Mouse (Mus musculus) regulatory T cell (primary cell): ENCODE results near the gene Tax1bp1.
"Not testable (repeated sequence)": the region's sequence is repeated elsewhere in the genome, so short reads cannot be mapped to it uniquely, and the experiment has no call there.

Source experiments
- in situ Hi-C: fragments of 300-600 bp; cut with MboI, MseI; formaldehyde crosslinking; loops from one replicate; pipeline ENCODE4 v1.15.1; 2025; ENCODE audit warnings: high pct_unique_total_duplicates

Gene Tax1bp1

DNA sequence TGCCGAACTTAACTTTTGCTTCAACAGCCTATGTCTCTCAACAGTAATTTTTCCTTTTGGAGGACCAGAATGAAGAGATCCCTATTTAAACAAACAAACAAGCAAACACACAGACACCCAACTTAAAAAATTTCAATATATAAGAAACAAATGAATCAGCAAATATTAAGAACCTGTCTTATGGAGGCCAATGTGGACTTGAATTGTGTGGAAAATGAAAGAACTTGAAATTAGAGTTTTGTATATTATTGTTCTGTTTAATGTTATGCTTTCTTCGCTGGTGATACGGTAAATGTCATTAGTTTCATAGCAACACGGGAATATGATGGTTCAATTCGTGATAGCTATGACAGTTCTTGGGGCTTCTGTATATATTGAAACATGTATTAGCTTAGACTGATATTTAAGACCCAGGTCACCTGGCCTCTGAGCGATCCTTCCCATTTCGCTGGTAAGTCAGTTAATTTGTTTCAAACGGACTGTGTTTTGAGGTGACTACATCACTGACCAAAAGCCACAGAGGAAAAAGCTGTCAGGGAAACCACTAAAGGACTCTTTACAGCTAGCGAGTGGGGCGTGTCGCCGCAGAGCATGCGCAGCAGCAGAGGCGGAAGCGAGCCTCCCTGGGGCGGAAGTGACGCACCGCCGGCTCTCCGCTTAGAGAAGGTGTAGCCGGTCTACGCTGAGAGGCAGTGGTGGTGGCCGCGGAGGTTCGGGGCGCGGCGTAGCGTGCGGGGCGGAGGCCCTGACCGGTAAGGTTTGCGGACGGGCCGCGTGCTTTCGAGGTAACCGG lies at the start of gene Tax1bp1:
TSS of gene Tax1bp1 (plus strand) at position 626 of the 793 bp plus-strand sequence.
- in situ Hi-C loops = loop anchor here (5.0 kb wide), 1 partner anchor 71 kb away; the partner anchor contains the start of gene Hibadh

DNA sequence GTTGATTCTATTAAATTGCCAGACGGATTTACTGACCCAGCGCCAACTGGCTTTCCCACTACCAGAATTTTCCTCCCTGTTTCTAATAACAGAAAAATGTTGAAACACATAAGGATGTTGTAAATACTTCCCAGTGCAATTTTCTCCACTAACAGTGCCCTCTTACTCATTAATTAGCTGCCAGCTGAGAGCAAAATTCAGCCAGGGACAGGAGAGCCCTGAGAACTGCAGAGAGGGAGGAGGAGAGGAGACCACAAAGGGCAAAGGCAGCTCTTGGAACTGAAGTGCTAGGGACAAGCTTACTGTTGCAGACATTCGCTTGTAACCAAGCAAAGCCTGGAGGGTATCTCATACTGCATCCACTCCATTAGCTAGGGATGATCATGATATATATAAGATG lies 45.9 kb upstream of the Tax1bp1 start:
- in situ Hi-C loops = no loop called here

DNA sequence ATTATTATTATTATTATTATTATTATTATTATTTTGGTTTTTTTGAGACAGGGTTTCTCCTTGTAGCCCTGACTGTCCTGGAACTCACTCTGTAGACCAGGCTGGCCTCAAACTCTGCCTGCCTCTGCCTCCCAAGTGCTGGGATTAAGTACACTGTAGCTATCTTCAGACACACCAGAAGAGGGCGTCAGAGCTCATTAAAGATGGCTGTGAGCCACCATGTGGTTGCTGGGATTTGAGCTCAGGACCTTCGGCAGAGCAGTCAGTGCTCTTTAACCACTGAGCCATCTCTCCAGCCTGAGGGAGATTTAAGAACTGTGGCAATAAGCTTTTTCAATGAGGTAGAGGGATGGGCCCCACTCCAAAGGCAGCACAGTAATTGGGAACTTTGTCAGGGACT lies 43.7 kb upstream of the Tax1bp1 start:
- in situ Hi-C loops = not testable (repeated sequence)

DNA sequence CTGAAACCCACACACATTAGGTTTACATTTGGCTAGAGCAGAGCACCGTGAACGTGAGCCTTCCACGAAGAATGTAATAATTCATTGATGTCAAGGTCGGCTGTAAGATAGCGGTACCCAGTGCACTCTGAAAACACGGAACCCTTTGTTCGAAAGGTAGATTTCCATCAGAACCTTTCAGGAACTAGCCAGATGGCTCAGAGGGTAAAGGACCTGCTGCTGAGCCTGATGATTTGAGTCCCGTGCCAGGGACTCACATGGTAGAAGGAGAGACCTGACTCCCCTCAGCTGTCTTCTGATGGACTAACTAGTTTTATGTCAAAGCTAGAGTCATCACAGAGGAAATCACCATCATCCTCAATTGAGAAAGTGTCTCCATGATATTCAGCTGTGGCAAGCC lies 41.7 kb upstream of the Tax1bp1 start:
- in situ Hi-C loops = no loop called here

DNA sequence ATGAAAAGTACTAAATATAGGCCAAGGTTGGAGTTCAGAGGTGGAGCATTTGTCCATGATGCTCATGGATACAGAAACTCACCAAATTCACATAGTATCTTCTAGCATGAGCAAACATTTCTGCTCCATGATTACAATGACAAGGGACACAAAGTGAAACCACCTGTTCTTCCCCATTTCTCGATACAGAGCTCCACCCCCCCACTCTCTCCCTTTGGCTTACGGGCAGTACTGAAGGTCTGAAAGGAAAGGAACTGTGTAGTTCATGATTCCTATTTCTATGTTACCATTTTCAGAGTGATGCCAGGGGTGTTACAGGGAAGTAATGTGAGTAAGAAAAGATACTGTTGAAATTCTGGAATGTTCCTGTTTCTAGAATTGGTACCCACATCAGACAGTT lies 41.0 kb upstream of the Tax1bp1 start:
- in situ Hi-C loops = no loop called here

DNA sequence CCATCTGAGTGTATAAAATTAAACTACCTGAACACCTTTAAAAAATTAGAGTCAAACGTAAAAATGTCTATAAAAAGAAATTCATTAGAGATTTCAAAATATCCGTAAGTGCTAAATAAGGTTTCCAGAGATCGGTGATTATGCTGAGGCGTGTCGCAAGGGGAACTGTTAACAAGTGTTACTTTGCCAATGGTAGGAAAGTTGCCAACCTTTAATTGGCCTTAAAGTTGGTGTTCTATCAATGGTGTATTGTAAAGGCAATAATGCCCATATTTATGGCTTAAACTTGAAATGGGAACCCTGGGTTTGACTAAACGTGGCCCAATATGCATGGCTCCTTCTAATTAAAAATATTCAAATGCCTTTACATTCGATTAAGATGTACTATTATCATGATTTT lies 39.8 kb upstream of the Tax1bp1 start:
- in situ Hi-C loops = no loop called here

DNA sequence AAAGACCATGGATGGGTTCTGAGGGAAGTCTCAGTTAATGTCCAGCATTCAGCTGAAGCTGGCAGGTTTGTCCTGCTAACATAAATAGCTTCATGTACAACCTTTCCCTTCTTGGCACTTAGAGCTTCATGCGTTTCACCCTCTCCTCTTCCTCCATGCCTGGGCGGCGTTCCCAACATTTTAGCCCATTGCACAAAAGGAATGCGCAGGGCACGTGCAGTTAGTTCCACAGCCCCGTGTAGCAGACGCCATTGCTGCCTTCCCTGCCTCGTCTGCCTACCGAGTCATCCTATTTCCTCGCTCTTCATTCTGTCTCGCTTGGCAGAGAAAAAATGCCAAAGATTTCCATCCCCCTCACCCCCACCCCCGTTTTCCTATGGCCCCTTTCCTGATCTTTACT lies 39.0 kb upstream of the Tax1bp1 start:
- in situ Hi-C loops = no loop called here

DNA sequence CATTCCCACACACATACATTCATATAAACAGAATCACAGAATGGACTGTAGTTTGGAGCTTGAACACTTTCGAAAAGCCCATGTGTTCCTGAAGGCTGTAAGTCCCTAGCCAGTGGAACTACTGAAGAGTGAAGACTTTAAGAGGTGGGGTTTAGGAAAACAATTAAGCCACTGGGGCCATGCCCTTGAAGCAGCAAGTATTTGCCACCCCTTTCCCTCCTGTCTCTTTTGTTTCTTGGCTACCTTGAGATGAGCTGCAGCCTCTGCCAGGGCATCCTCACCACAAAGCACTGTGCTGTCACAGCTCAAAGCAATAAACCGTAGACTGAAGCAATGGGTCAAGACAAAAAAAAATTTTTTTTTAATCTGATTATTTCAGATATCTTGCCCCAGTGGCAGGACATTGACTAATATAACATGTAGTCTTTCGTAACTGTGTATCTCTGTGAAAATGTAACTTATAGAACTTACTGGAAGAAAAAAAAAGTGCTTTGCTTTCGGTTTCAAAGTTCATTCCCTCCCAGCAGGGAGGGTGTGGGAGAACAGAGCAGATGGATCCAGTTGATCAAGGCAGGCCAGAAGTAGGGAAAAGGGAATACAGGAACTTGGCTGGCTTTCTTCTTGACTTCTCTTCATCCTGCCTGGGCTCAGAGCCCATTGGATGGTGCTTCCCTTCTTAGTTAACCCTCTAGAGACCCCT lies 38.2 kb upstream of the Tax1bp1 start:
- in situ Hi-C loops = no loop called here

DNA sequence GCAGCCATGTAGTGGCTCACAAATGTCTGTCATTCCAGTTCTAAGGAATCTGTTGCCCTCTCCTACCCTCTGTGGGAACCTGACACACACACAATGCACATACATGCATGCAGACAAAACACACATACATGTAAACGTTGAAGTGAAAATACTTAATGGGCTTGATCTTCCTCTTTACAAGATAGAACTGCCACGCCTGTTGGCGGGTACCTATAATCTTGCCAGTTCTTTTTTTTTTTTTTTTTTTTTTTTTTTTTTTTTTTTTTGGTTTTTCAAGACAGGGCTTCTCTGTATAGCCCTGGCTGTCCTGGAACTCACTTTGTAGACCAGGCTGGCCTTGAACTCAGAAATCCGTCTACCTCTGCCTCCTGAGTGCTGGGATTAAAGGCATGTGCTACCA lies 36.0 kb upstream of the Tax1bp1 start:
- in situ Hi-C loops = not testable (repeated sequence)

DNA sequence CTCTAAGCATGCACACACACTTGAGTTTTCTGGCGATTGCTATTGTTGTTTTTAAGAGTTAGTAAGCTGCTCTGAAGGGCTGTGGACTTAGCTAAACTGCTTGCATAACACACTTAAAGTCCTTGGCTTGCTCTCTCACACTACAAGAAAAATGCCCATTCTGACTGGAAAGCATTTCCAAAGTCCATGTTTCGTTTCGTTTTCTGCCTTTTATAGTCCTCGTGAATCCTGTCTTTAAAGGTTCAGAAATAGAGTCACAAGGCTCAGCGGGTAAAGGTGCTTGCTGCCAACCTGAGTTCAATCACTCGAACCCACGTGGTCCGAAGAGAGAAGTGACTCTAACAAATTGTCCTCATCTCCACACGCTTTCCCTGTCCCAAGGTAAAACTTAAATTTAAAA lies 34.0 kb upstream of the Tax1bp1 start:
- in situ Hi-C loops = no loop called here

DNA sequence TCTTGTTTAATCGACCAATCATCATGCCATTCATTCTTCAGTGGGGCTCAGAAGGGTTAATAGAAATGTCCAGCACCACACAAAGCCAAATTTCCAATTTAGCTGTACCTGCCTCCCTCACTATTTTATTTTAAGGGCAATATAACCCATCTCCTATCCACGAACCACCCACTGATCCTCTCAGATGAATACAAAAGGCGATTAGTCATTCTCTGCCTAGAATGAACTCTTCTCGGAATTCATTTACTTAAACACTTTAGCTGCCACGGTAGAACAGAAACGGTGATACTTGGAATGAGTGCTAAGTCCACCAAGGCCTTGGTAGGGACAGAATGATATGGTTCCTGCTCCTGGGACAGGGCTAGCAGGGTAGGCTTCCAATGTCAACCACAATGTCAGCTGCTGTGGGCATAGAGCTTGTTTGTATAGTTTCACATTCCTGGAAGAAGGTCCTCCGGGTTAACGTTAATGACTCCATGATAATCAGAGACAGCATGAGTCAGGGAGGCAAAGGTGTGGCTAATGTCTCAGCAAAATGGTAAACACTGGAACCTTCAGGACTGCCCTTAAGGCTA lies 33.0 kb upstream of the Tax1bp1 start:
- in situ Hi-C loops = no loop called here

DNA sequence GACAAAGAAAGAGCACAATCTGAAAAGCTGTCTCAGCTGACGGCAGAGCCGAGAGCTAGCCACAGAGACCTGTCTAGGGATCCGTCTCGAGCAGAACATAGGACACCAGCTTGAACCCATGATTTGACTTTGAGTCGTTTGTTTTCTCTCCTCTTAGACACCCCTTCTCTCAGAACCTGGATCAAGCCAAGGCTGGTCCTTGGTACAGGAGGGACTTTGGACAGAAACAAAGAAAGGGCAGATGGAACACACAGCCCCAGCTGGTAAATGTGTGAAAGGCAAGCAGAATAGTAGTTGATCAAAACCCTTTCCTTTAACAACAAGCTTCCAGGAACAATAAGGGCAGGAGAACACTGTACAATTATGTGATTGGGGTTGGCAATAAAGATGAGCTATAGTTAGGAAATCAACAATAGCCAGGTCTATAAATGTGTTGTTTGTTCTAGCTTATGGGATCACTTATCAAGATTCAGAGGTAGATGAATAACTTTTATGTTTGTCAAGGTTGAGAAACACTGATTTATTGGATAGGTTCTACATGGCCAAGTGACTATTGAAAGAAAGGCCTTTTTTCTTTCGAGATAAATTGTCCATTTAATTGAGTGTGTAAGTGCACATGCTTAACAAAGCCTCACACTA lies 31.6 kb upstream of the Tax1bp1 start:
- in situ Hi-C loops = no loop called here

DNA sequence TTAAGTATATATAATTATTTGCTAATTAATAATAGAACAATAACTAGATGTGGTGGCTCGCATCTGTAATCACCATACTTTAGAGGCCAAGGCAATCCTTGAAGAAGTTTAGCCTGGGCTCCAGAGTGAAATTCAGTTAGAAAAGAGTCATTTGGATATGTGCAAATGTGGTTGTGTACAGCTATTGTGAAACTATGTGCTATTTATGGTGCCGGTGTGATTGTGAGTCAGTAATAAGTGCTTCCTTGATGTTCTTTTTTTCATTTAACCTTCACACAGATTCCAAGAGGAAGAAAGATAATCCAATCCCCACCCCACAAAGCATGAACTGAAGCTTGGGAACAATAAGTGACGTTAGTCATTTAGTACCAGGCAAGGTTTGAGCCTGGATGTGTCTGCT lies 30.9 kb upstream of the Tax1bp1 start:
- in situ Hi-C loops = no loop called here

DNA sequence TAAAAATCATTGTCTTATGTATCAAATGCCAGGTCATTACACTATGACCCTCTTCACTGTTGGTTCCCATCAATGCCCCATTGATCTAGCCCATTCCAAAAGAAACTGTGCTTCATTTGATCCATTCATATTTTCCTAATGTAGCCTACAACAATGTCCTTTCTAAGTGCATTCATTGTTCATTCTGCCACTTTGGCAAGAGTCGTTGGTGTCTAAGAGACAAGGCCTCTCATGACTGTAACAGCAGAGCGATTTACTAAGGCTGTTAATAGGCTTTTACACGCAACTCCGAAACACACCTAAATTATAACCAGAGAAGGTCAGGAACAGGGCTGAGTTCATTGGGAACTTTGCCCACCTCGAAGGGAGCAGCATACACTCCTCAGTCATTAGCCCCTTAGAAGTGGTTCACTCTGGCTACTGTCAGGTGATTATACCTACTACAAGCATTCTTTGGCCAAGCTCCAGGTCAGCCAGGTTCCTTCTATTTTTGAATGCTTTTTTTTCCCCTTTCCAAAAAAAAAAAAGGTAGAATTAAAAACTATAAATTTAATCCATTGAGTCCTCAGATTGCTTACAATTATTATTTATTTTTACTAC lies 26.5 kb upstream of the Tax1bp1 start:
- in situ Hi-C loops = no loop called here

DNA sequence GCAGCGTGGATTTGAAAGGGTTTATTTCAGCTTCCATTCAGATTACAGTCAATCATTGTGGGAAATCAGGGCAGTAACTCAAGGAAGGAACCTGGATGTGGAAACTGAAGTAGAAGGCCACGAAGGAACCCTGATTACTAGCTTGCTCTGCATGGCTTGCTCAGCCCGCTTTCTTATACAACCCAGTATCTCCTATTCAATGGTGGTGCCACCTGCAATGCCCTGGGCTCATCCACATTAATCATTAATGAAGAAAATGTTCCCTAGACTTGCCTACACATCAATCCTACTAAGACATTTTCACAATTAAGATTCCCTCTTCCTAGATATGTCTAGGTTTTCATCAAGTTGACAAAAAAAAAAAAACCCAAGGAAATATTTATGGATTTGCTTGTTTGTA lies 23.2 kb upstream of the Tax1bp1 start:
- in situ Hi-C loops = no loop called here

DNA sequence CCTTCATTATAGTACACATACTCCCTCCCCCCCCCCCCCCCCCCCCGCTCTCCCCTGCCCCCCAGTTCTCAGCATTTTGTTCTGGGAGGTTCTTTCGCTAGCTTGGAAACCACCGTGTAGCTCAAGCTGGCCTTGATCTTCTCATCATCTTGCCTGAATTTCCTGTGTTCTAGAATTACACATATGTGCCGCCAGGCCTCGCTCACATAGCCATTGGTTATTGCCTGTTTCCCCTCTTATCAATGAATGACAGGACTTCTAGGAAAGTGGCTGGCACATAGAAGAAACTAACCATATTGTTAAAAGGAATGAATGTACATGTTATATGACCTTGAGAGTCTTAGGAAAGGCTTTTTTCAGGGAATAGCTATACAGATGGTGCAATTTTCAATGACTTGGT lies 21.7 kb upstream of the Tax1bp1 start:
- in situ Hi-C loops = no loop called here

DNA sequence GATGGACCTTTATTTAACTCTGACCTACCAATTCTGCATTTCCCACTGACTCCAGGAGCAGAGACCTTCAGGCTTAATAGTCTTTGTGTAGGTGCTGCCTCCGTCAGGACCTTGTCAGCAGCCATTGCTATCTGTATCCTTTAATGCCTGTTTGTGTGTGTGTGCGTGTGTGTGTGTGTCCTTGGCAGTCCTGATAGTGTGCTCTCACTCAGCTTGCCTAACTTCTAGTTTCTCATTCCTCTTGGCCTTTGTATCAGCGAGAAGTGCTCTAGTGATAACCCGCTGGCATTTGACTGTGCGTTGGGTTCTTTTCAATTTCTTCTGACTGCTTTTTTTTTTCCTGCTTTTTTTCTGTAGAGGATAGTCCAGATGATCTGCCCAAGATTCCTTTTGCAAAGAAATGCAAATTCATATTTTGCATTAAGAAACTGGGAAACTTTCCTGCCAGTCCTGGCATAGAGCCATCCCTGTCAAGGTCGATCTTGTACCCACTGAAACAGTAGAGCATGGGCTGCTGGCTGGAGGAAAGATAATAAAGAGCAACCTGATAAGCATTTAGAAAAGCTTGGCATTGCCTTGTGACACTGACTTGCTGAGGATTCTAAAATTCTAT lies 21.0 kb upstream of the Tax1bp1 start:
- in situ Hi-C loops = no loop called here

DNA sequence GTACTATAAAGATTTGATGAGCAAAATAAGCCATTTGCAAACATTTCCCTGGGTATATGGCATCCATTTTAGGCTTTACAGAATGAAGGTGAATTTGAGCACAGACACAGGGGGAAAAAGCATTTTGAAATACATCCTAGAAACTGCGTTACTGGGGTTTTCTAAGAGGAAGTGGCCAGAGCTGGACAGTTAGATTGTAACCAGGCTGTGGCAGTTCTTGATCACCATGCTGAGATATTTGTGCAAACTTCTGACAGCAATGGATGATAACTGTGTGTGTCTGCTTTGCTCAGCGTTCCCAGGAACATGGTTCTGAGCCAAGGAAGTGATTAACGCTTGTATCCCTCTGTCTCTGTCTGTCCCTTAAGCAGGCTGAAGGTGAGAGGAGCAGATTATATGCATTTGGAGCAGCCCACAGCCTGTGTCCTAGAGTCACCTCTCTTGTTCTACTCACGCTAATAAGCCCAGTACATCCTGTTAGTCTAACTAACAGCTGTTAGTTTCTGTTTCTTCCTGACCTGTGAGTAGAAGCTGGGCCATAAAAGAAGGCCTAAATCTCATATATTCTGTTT lies 15.5 kb upstream of the Tax1bp1 start:
- in situ Hi-C loops = no loop called here

DNA sequence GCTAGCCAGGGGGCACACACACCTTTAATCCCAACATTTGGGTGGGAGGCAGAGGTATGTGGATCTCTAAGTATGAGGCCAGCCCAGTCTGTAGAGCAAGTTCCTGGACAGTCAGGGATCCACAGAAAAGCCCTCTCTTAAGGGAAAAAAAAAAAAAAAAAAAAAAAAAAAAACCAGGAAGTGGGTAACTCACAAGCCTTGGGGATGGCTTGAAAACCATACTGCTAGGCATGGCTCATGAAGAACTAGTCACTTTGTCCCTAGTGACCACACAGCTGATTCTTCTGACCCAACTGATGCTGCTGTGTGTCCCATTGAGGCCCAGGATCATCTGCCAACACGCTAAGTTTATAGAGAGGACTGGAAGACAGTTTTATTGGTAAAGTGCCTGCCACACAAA lies 14.5 kb upstream of the Tax1bp1 start:
- in situ Hi-C loops = no loop called here

DNA sequence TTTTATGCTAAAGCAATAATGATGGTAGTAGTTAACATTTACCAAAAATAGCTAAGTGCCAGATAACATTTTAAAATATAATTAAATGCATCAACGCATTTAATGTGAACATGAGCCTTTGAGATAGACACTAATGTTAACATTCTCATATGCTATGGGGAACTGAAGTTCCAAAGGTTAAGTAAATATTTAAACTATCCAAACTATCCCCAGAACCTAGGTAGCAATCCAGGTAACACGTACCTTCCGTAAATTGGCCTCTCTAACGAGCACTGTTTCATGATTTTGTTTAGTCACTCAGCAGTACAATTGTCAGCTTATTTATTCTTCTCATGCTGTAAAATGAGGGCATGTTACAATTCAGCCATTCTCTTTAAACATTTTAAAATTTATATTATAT lies 13.6 kb upstream of the Tax1bp1 start:
- in situ Hi-C loops = no loop called here

DNA sequence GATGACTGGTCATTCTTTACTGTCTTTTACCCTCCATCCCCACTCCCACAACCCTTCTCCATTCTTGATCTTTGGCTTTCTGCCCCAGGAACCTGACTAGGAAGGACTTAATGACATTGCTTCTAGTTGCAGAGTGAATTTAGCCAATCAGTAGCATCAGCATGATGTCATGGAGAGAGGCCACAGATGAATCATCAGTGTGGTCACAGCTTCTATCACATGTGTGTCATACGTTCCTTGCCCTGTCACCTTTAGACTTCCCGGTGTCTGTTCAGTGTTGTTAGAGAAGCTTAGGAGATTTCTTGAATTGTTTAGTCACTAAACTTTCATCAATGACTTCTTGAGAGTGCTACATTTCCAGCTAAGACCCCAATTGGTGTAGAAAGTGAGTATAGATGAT lies 10.3 kb upstream of the Tax1bp1 start:
- in situ Hi-C loops = no loop called here
